Mouse (Mus musculus) liver, embryonic 12.5 days (tissue): ENCODE measurements at regions not wholly inside any gene's neighbourhood (a gene's known extent, or its start where the extent isn't known, plus 50 kb on each side); places are given as distances from the start of the nearest gene placed in this dataset.
"Not testable (repeated sequence)": the region's sequence is repeated elsewhere in the genome, so short reads cannot be mapped to it uniquely, and the experiment has no call there.

Source experiments
- ATAC-seq: fragments of 200-750 bp; cut with Nextera tagmentation; 2 replicates; pipeline ENCODE4 v1.8.0; 2017; ENCODE audit warnings: moderate number of reproducible peaks, mild to moderate bottlenecking, moderate library complexity
- H3K27ac ChIP-seq: fragments of 300-500 bp; sonication (generic); 2 replicates; pipeline ENCODE4 v1.5.1; 2016; ENCODE audit warnings: mild to moderate bottlenecking
- H3K27me3 ChIP-seq: fragments of 300-500 bp; sonication (generic); replicated peaks from 2 replicates; pipeline ENCODE4 v1.6.1; 2016; ENCODE audit warnings: mild to moderate bottlenecking, moderate library complexity
- H3K36me3 ChIP-seq: fragments of 300-500 bp; sonication (generic); 2 replicates; pipeline ENCODE4 v1.6.1; 2016; ENCODE audit warnings: mild to moderate bottlenecking, moderate library complexity
- H3K4me1 ChIP-seq: fragments of 300-500 bp; sonication (generic); 2 replicates; pipeline ENCODE4 v1.6.1; 2016
- H3K4me2 ChIP-seq: fragments of 300-500 bp; sonication (generic); 2 replicates; pipeline ENCODE4 v1.6.1; 2016; ENCODE audit warnings: mild to moderate bottlenecking, moderate library complexity
- H3K4me3 ChIP-seq: fragments of 300-500 bp; sonication (generic); 2 replicates; pipeline ENCODE4 v1.5.1; 2016; ENCODE audit warnings: mild to moderate bottlenecking, moderate library complexity
- H3K9ac ChIP-seq: fragments of 300-500 bp; sonication (generic); 2 replicates; pipeline ENCODE4 v1.6.1; 2016; ENCODE audit warnings: mild to moderate bottlenecking, moderate library complexity
- H3K9me3 ChIP-seq: fragments of 300-500 bp; sonication (generic); replicated peaks from 2 replicates; pipeline ENCODE4 v1.6.1; 2016; ENCODE audit warnings: mild to moderate bottlenecking, moderate library complexity
- WGBS: fragments of 180-500 bp; shearing (Covaris S2); methylation state at CpG from one replicate; pipeline ENCODE4 v1.1.7; 2016; ENCODE audit not compliant: insufficient replicate concordance; 5-methylcytosine and 5-hydroxymethylcytosine counted together

DNA sequence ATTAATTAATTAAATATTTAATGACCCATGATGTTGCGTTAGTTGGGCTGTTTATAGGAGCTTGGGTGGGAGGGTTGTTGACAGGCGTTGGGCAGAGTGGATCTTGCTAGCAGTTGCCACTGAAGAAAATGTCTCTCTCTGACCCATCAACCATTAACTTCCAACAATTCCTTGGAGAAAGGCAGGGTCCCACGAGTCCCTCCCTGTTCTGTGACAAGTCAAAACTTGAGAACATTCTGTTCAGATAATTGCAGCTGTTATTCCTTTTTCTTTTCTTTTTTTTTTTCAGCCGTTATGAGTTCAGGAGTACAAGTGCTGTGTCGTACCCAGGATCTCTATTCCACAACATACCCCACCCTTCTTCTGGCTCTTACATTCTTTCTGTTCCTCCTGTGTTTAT lies 59.8 kb upstream of the Tnfrsf21 start:
- no peaks in the 10 kb centered on the region for H3K9me3 ChIP-seq
- no peak overlapping the region for H3K4me2 ChIP-seq
- no peak overlapping the region for H3K9ac ChIP-seq
- H3K27ac ChIP-seq = no peak overlapping the region
- H3K36me3 ChIP-seq = no peaks in the 10 kb centered on the region
- no peaks in the 10 kb centered on the region for H3K4me1 ChIP-seq
- no peak overlapping the region for H3K4me3 ChIP-seq
- WGBS = 62% methylated on average over 5 of the region's 5 CpGs
- H3K27me3 ChIP-seq = no peaks in the 10 kb centered on the region
- no peak for ATAC-seq

DNA sequence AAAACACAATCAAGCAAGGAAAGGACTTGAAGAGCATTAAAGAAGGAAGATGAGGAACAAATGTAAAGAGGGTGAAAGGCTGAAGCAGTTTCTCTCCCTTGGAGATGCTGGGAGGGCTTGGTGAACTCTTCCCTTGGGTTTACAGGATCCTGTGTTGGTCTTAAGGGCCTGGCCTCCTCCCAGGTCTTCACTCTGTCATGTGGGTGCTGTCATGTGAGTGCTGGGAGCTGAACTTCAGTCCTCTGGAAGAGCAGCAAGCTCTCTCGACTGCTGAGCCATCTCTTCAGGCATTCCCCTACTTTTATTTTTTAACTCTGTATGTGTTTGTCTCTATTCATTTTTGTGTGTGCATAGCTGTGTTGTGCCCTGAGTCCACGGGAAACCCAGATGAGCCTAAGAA lies 61.6 kb upstream of the Tnfrsf21 start:
- 34% methylated on average over 2 of the region's 2 CpGs for WGBS

DNA sequence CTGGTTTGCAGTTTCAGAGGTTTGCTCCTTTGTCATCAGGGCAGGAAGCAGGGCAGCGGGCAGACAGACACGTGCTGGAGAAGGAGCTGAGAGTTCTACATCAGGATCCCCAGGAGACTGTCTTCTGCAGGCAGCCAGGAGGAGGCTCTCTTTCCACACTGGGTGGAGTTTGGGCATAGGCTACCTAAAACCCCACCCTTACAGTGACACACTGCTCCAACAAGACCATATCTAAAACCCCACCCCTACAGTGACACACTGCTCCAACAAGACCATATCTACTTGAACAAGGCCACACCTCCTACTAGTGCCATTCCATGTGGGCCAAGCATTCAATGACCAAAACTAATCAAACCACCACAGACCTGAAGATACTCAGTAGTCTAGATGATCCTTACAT lies 68.0 kb upstream of the Cd2ap start:
- H3K4me2 ChIP-seq = no peak overlapping the region
- H3K4me1 ChIP-seq = peaks cover 6% of the 10 kb centered on the region; the same call in 1 of the 2 replicates
- H3K4me3 ChIP-seq = no peak overlapping the region
- no peaks in the 10 kb centered on the region; the same call in 1 of the 2 replicates for H3K9me3 ChIP-seq
- no peaks in the 10 kb centered on the region for H3K27me3 ChIP-seq
- H3K27ac ChIP-seq = no peak overlapping the region
- ATAC-seq = peak; percentile 87
- no peaks in the 10 kb centered on the region for H3K36me3 ChIP-seq
- 49% methylated on average over 2 of the region's 2 CpGs for WGBS
- no peak overlapping the region for H3K9ac ChIP-seq

More for the DNA sequence above, 61.6 kb upstream of the Tnfrsf21 start:
- H3K27ac ChIP-seq = no peak overlapping the region
- no peak overlapping the region for H3K4me2 ChIP-seq
- ATAC-seq = no peak
- H3K27me3 ChIP-seq = no peaks in the 10 kb centered on the region
- H3K9ac ChIP-seq = no peak overlapping the region
- no peak overlapping the region for H3K4me3 ChIP-seq
- no peaks in the 10 kb centered on the region for H3K36me3 ChIP-seq
- no peaks in the 10 kb centered on the region for H3K9me3 ChIP-seq
- H3K4me1 ChIP-seq = no peaks in the 10 kb centered on the region

DNA sequence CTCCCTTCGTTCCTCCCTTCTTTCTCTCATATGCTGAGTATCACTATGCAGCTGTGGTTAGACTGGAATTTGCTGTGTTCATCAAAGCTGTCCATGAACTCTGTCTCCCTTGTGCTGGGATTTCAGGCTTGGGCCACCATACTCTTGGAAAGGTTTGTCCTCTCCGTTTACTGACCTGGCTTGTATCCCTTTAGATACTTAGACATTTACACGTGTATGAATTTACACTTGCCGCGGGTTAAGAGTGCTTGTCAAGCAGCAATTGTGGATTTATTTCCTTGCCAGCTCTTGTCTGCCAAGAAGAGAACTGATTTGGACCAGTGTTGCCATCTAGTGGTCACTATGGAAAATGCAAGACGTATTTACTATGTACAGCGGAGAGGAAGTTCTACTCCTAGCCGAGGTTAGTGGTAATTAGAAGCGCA lies 66.8 kb upstream of the Cd2ap start:
- Histone ChIP-seq H3K36me3 (no peaks in the 10 kb centered on the region), H3K9ac (no peak overlapping the region), H3K4me1 (peaks cover 6% of the 10 kb centered on the region; the same call in 1 of the 2 replicates), H3K27ac (no peak overlapping the region), H3K4me3 (no peak overlapping the region), H3K4me2 (no peak overlapping the region), H3K27me3 (no peaks in the 10 kb centered on the region), H3K9me3 (no peaks in the 10 kb centered on the region; the same call in 1 of the 2 replicates)
- 4% methylated on average over 9 of the region's 9 CpGs for WGBS
- 0 out of 2 replicates have a peak, but pooled peaks have one; percentile 34 for ATAC-seq

DNA sequence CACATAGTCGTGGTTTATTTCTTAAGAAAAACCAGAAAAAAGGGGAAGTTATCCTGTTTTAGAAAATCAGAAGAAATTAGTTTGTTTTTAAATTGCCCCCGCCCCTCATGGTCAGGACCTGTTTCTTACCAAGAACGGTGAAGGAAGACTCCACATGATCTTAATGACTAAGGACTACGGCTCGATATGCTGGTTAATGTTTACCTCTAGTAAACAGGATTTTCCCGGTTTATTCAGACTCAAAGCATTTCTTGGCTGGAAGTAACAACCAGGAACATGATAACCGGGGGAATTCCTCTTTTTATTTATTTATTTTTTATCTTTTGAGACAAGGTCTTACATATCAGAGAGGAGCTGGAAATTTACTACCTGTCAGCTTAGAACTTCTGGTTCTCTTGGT lies 63.0 kb upstream of the Cd2ap start:
- ATAC-seq = no peak
- H3K36me3 ChIP-seq = no peaks in the 10 kb centered on the region
- peaks cover 3% of the 10 kb centered on the region; the same call in 1 of the 2 replicates for H3K4me1 ChIP-seq
- H3K27ac ChIP-seq = no peak overlapping the region
- no peak overlapping the region for H3K4me2 ChIP-seq
- WGBS = 54% methylated on average over 7 of the region's 7 CpGs
- H3K9ac ChIP-seq = no peak overlapping the region
- H3K4me3 ChIP-seq = no peak overlapping the region
- H3K27me3 ChIP-seq = no peaks in the 10 kb centered on the region
- H3K9me3 ChIP-seq = no peaks in the 10 kb centered on the region

DNA sequence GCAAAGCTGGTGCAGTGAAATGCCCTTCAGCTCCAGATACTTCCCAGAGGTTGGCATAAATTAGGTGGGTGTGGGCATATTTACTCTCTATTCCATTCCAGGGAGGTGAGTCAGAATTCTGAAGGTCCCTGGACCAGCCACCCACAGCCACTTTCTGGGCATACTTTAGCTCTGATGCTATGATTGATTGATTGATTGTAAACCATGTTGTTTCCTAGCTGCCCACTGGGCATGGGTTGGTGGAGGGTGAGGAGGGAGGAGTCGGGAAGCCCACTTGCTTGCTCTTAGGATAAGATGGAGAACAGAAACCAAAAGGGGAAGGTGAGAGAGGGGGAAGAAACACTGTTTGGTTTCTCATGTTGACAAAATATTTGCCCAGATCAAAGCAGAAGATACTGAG lies 62.1 kb upstream of the Cd2ap start:
- no peaks in the 10 kb centered on the region for H3K36me3 ChIP-seq
- H3K9me3 ChIP-seq = no peaks in the 10 kb centered on the region
- H3K27ac ChIP-seq = no peak overlapping the region
- ATAC-seq = no peak
- WGBS = 22% methylated on average over 1 of the region's 1 CpGs
- no peaks in the 10 kb centered on the region for H3K4me1 ChIP-seq
- H3K4me3 ChIP-seq = no peak overlapping the region
- no peak overlapping the region for H3K9ac ChIP-seq
- no peaks in the 10 kb centered on the region for H3K27me3 ChIP-seq
- no peak overlapping the region for H3K4me2 ChIP-seq

DNA sequence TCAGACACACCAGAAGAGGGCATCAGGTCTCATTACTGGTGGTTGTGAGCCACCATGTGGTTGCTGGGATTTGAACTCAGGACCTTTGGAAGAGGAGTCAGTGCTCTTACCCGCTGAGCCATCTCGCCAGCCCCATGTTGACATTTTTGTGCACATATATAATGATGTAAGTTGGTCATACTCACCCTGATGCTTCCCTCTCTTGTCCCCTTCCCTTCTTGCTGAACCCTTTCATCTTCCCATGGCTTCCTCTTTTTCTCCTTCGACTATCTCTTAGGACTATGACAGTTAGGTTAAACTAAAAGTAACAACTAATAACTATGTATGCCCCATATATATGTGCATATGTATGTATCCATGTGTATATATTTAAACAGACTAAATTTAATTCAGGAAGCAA lies 61.0 kb upstream of the Cd2ap start:
- not testable (repeated sequence) for H3K4me1 ChIP-seq, H3K27me3 ChIP-seq, ATAC-seq, H3K4me2 ChIP-seq, H3K9ac ChIP-seq, H3K27ac ChIP-seq, H3K9me3 ChIP-seq, H3K36me3 ChIP-seq, H3K4me3 ChIP-seq
- WGBS = 58% methylated on average over 3 of the region's 3 CpGs

DNA sequence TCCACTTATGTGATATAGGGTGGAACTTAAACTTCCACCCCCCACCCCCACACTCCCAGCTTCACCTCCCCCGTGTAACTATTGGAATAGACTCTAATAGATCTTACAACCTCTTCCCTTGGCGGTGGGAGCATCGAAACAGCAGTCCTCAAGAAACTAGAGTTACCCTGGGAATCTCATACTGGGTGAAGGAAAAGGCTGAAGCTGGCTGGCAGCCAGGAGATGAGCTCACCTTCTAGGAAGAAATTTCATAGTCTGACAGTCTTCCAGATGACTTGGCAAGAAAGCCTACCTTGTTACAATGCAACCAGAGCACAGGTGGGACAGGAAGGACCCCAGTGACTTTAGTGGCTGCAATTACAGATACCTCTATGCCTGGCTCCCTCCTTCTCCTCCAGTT lies 57.6 kb upstream of the Cd2ap start:
- 62% methylated on average over 3 of the region's 3 CpGs for WGBS
- Histone ChIP-seq H3K36me3 (no peaks in the 10 kb centered on the region), H3K9ac (no peak overlapping the region), H3K4me1 (no peaks in the 10 kb centered on the region), H3K4me3 (no peak overlapping the region), H3K9me3 (no peaks in the 10 kb centered on the region), H3K27ac (no peak overlapping the region), H3K4me2 (no peak overlapping the region), H3K27me3 (no peaks in the 10 kb centered on the region)
- no peak for ATAC-seq

DNA sequence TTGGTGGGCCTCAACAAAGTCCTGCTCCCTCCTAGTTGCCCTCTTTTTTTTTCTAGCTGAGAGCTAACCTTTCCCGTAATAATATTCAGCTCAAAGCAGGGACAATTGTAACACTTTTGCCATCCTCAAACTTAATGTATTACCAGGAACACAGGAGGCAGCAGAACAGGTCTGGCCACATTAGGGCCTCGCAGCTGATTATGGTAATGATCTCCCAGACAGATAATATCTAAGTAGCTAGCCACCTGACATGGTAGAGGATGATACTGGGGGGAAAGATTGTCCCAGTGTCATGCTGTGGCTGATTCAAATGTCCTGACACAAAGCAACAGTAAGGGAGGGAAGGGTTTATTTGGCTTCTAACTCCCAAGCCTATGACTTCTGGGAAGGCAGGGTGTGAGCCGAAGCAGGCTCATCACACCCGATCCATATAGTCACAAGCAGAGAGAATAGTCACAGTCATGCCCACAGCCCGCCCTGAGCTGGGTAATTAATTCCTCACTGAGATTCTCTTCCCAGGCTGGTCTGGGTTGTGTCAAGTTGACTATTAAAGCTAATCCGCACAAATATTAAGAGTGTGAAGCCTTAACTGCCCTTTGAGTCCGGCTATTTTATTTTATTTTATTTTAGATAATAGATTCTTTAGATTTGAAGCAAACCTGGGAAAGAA lies 57.0 kb upstream of the Cd2ap start:
- Histone ChIP-seq H3K4me1 (no peaks in the 10 kb centered on the region), H3K4me2 (no peak overlapping the region), H3K9me3 (no peaks in the 10 kb centered on the region), H3K9ac (no peak overlapping the region), H3K4me3 (no peak overlapping the region), H3K36me3 (no peaks in the 10 kb centered on the region), H3K27me3 (no peaks in the 10 kb centered on the region), H3K27ac (no peak overlapping the region)
- 68% methylated on average over 7 of the region's 7 CpGs for WGBS
- ATAC-seq = no peak

DNA sequence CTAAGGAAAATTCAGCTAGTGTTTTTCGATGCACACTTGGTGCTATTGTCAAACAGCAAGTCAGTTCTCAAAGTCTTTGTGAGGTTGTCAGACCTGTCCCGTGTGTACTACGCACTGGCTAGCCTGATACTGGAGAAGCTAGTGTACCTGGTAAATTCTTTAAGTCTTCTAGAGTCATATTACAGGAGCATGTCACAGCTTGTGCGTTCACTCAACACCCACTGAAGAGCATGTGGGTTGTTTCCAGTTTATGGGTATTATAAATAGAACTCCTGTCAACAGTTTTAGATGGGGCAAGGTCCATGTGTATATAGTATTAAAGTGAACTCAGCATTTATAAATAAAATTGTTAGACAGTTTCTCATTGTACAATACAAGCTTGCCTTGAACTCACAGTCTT lies 50.9 kb upstream of the Cd2ap start:
- Histone ChIP-seq H3K4me2 (no peak overlapping the region), H3K4me1 (no peaks in the 10 kb centered on the region), H3K27ac (no peak overlapping the region), H3K27me3 (no peaks in the 10 kb centered on the region), H3K9ac (no peak overlapping the region), H3K9me3 (no peaks in the 10 kb centered on the region), H3K36me3 (no peaks in the 10 kb centered on the region), H3K4me3 (no peak overlapping the region)
- 68% methylated on average over 4 of the region's 4 CpGs for WGBS
- ATAC-seq = no peak
